Mouse (Mus musculus): ENCODE data around the gene Gm17662.

The Gm17662 gene

GRCm38 (mm10) chr4:104857029-104857428 lies at the start of gene Gm17662:
Gm17662 (plus strand) TSS chr4:104857329.
- DNase-seq (ENCODE audit: extremely low read depth, low read depth, low spot score), result no peak

GRCm38 (mm10) chr4:104810710-104811286 lies 46.3 kb upstream of the Gm17662 start:
- no peak for DNase-seq (ENCODE audit: extremely low read depth, low read depth, low spot score)

GRCm38 (mm10) chr4:104813617-104814016 lies 43.5 kb upstream of the Gm17662 start:
- no peak for DNase-seq (ENCODE audit: extremely low read depth, low read depth, low spot score)

GRCm38 (mm10) chr4:104816519-104817232 lies 40.5 kb upstream of the Gm17662 start:
- no peak for DNase-seq (ENCODE audit: extremely low read depth, low read depth, low spot score)

- no peak for DNase-seq (ENCODE audit: extremely low read depth, low read depth, low spot score)
Observed at GRCm38 (mm10) chr4:104817509-104817908, 39.6 kb upstream of the Gm17662 start.

- no peak for DNase-seq (ENCODE audit: extremely low read depth, low read depth, low spot score)
Observed at GRCm38 (mm10) chr4:104818986-104819385, 38.1 kb upstream of the Gm17662 start.

GRCm38 (mm10) chr4:104819891-104820290 lies 37.2 kb upstream of the Gm17662 start:
- DNase-seq (ENCODE audit: extremely low read depth, low read depth, low spot score), result no peak

GRCm38 (mm10) chr4:104823597-104824101 lies 33.5 kb upstream of the Gm17662 start:
- DNase-seq (ENCODE audit: extremely low read depth, low read depth, low spot score), result no peak

- DNase-seq (ENCODE audit: extremely low read depth, low read depth, low spot score), result no peak
Observed at GRCm38 (mm10) chr4:104824381-104825077, 32.6 kb upstream of the Gm17662 start.

- no peak for DNase-seq (ENCODE audit: extremely low read depth, low read depth, low spot score)
Observed at GRCm38 (mm10) chr4:104828939-104829338, 28.2 kb upstream of the Gm17662 start.

- no peak for DNase-seq (ENCODE audit: extremely low read depth, low read depth, low spot score)
Observed at GRCm38 (mm10) chr4:104835096-104835495, 22.0 kb upstream of the Gm17662 start.

GRCm38 (mm10) chr4:104838342-104838741 lies 18.8 kb upstream of the Gm17662 start:
- no peak for DNase-seq (ENCODE audit: extremely low read depth, low read depth, low spot score)

GRCm38 (mm10) chr4:104842204-104842603 lies 14.9 kb upstream of the Gm17662 start:
- no peak for DNase-seq (ENCODE audit: extremely low read depth, low read depth, low spot score)

GRCm38 (mm10) chr4:104843546-104843945 lies 13.6 kb upstream of the Gm17662 start:
- DNase-seq (ENCODE audit: extremely low read depth, low read depth, low spot score), result no peak

- DNase-seq (ENCODE audit: extremely low read depth, low read depth, low spot score), result no peak
Observed at GRCm38 (mm10) chr4:104855216-104855615, 1.9 kb upstream of the Gm17662 start.

- no peak for DNase-seq (ENCODE audit: extremely low read depth, low read depth, low spot score)
Observed at GRCm38 (mm10) chr4:104857823-104858222, 694 bp downstream of the Gm17662 start.

- DNase-seq (ENCODE audit: extremely low read depth, low read depth, low spot score), result no peak
Observed at GRCm38 (mm10) chr4:104861241-104861640, 4.1 kb downstream of the Gm17662 start.

- DNase-seq (ENCODE audit: extremely low read depth, low read depth, low spot score), result no peak
Observed at GRCm38 (mm10) chr4:104864397-104864796, 7.3 kb downstream of the Gm17662 start.

- no peak for DNase-seq (ENCODE audit: extremely low read depth, low read depth, low spot score)
Observed at GRCm38 (mm10) chr4:104869581-104869980, 12.5 kb downstream of the Gm17662 start.

- DNase-seq (ENCODE audit: extremely low read depth, low read depth, low spot score), result no peak
Observed at GRCm38 (mm10) chr4:104870196-104870595, 13.1 kb downstream of the Gm17662 start.

GRCm38 (mm10) chr4:104875832-104876231 lies 18.7 kb downstream of the Gm17662 start:
- no peak for DNase-seq (ENCODE audit: extremely low read depth, low read depth, low spot score)

GRCm38 (mm10) chr4:104876323-104876722 lies 19.2 kb downstream of the Gm17662 start, which contains the start of gene C8a:
C8a (minus strand) TSS chr4:104876398.
- DNase-seq (ENCODE audit: extremely low read depth, low read depth, low spot score), result no peak
